Mouse (Mus musculus): ENCODE measurements around the gene Cap1. TPM values are rescaled to one million over a fixed set of nuclear protein-coding genes. Genes with fewer than 3 reads are reported as not detected.

Cap1 gene
- polyA plus RNA-seq, 1 experiment from 2014 or later = 34.7 TPM

DNA sequence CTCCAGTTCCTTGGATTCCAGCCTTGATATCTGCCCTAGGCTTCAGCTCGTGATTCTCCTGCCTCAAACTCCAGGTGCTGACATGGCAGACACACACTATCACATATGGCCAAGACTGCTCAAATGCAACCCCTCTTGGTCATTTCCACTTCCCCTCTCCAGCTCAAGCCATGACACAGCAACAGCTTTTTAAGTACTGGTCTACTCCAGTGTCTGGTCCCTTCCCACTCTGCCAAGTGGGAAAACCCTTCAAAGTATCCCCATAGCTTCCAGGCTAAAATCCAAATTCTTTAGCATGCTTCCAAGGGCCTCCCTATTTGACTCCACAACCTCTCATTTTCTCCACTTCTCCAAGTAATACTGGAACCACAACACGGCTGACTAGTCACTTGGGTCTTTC lies 1.8 kb downstream of the Cap1 start:
- H3K27ac ChIP-seq = no peak overlapping the region
- ATAC-seq (ENCODE audit: low FRiP score, low read depth) = no peak
- no peaks in the 10 kb centered on the region for H3K36me3 ChIP-seq
- no peak overlapping the region for H3K9ac ChIP-seq
- peaks cover 19% of the 10 kb centered on the region for H3K4me1 ChIP-seq
- H3K27me3 ChIP-seq (replicated peaks) = no peaks in the 10 kb centered on the region
- no peak overlapping the region for H3K4me3 ChIP-seq
- 86% methylated on average over 2 of the region's 2 CpGs for WGBS
- H3K9me3 ChIP-seq = no peaks in the 10 kb centered on the region
- H3K4me2 ChIP-seq (replicated peaks) = peak overlapping the region; percentile 70

DNA sequence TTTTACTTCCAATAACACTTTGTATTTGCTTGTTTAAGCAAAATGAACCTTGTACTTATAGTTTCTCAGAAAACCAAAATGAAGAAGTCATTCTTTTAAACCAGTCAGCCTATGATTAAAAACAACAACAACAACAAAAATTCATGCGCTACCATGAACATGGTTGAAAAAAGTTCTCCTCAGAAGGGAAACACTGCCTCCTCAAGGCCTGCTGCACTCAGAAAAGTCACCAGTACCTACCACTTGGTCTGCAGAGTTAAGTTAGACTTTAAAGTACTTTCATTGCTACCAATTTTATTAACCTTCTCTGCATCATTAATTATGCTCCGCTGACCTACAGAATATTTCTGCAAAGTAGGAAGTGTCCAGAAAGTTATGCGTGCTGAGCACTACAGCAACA lies 2.6 kb downstream of the Cap1 start:
- Histone ChIP-seq H3K4me2 (replicated peaks) (no peak overlapping the region), H3K9ac (no peak overlapping the region), H3K27me3 (replicated peaks) (no peaks in the 10 kb centered on the region), H3K4me3 (no peak overlapping the region), H3K36me3 (no peaks in the 10 kb centered on the region), H3K9me3 (no peaks in the 10 kb centered on the region), H3K4me1 (peaks cover 19% of the 10 kb centered on the region), H3K27ac (no peak overlapping the region)
- ATAC-seq (ENCODE audit: low FRiP score, low read depth) = no peak
- WGBS = 93% methylated on average over 3 of the region's 3 CpGs

GRCm38 (mm10) chr4:122882544-122882943 lies 3.3 kb downstream of the Cap1 start:
- peaks cover 19% of the 10 kb centered on the region for H3K4me1 ChIP-seq
- H3K4me3 ChIP-seq = no peak overlapping the region
- H3K9me3 ChIP-seq = no peaks in the 10 kb centered on the region
- H3K27ac ChIP-seq = no peak overlapping the region
- no peak overlapping the region for H3K9ac ChIP-seq
- ATAC-seq (ENCODE audit: low FRiP score, low read depth) = no peak
- no peaks in the 10 kb centered on the region for H3K27me3 ChIP-seq (replicated peaks)
- no peak overlapping the region for H3K4me2 ChIP-seq (replicated peaks)
- 84% methylated on average over 3 of the region's 3 CpGs for WGBS
- no peaks in the 10 kb centered on the region for H3K36me3 ChIP-seq

GRCm38 (mm10) chr4:122878333-122879070 lies 7.4 kb downstream of the Cap1 start:
- Histone ChIP-seq H3K9me3 (no peaks in the 10 kb centered on the region), H3K9ac (no peak overlapping the region), H3K4me1 (peaks cover 3% of the 10 kb centered on the region; the same call in 1 of the 2 replicates), H3K4me2 (replicated peaks) (no peak overlapping the region), H3K27ac (no peak overlapping the region), H3K36me3 (no peaks in the 10 kb centered on the region), H3K27me3 (replicated peaks) (no peaks in the 10 kb centered on the region), H3K4me3 (no peak overlapping the region)
- ATAC-seq (ENCODE audit: low FRiP score, low read depth) = no peak
- WGBS = 95% methylated on average over 2 of the region's 2 CpGs

- no peaks in the 10 kb centered on the region for H3K4me1 ChIP-seq
- no peak for ATAC-seq (ENCODE audit: low FRiP score, low read depth)
- peaks cover 32% of the 10 kb centered on the region for H3K36me3 ChIP-seq
- no peak overlapping the region for H3K9ac ChIP-seq
- no peaks in the 10 kb centered on the region for H3K27me3 ChIP-seq (replicated peaks)
- H3K4me2 ChIP-seq (replicated peaks) = no peak overlapping the region
- H3K9me3 ChIP-seq = no peaks in the 10 kb centered on the region
- H3K27ac ChIP-seq = no peak overlapping the region
- no peak overlapping the region for H3K4me3 ChIP-seq
- 91% methylated on average over 4 of the region's 4 CpGs for WGBS
Observed at GRCm38 (mm10) chr4:122873512-122873911, 12.3 kb downstream of the Cap1 start.

- ATAC-seq (ENCODE audit: low FRiP score, low read depth) = no peak
- Histone ChIP-seq H3K9me3 (no peaks in the 10 kb centered on the region), H3K4me1 (no peaks in the 10 kb centered on the region), H3K4me2 (replicated peaks) (no peak overlapping the region), H3K9ac (no peak overlapping the region), H3K36me3 (peaks cover 36% of the 10 kb centered on the region), H3K27me3 (replicated peaks) (no peaks in the 10 kb centered on the region), H3K27ac (no peak overlapping the region), H3K4me3 (no peak overlapping the region)
- WGBS = 85% methylated on average over 5 of the region's 5 CpGs
Observed at GRCm38 (mm10) chr4:122873003-122873402, 12.9 kb downstream of the Cap1 start.

- H3K9me3 ChIP-seq = no peaks in the 10 kb centered on the region
- 85% methylated on average over 2 of the region's 2 CpGs for WGBS
- peaks cover 40% of the 10 kb centered on the region for H3K36me3 ChIP-seq
- H3K4me3 ChIP-seq = no peak overlapping the region
- H3K4me2 ChIP-seq (replicated peaks) = no peak overlapping the region
- ATAC-seq (ENCODE audit: low FRiP score, low read depth) = no peak
- H3K27me3 ChIP-seq (replicated peaks) = no peaks in the 10 kb centered on the region
- H3K9ac ChIP-seq = no peak overlapping the region
- no peaks in the 10 kb centered on the region for H3K4me1 ChIP-seq
- no peak overlapping the region for H3K27ac ChIP-seq
Observed at GRCm38 (mm10) chr4:122871989-122872388, 13.9 kb downstream of the Cap1 start.

- no peak overlapping the region for H3K9ac ChIP-seq
- H3K27me3 ChIP-seq (replicated peaks) = no peaks in the 10 kb centered on the region
- no peaks in the 10 kb centered on the region for H3K4me1 ChIP-seq
- no peak for ATAC-seq (ENCODE audit: low FRiP score, low read depth)
- H3K4me3 ChIP-seq = no peak overlapping the region
- WGBS = 92% methylated on average over 11 of the region's 11 CpGs
- no peak overlapping the region for H3K27ac ChIP-seq
- H3K36me3 ChIP-seq = peaks cover 44% of the 10 kb centered on the region
- no peaks in the 10 kb centered on the region for H3K9me3 ChIP-seq
- H3K4me2 ChIP-seq (replicated peaks) = no peak overlapping the region
Observed at GRCm38 (mm10) chr4:122871269-122871668, 14.6 kb downstream of the Cap1 start.

DNA sequence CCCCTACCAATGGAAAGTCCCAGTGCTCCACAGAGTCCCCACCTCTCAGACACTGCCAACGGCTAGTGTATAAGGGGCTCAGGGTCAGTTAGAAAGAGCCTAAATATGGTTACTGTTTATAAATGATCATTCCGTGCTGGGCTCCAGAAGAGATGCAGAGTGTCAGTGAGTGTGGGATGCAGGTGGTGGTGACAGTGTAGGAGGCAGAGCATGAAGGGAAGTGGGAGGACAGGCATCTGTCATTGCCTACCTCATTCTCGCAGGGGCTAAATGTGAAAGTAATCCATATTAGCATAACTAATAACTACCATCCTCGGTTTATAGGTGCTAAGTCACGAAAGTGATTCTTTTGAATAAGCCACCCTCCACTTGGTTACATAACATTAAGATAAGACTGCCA lies 15.1 kb downstream of the Cap1 start:
- no peak overlapping the region for H3K4me3 ChIP-seq
- no peaks in the 10 kb centered on the region for H3K9me3 ChIP-seq
- H3K9ac ChIP-seq = no peak overlapping the region
- peaks cover 49% of the 10 kb centered on the region for H3K36me3 ChIP-seq
- H3K27ac ChIP-seq = no peak overlapping the region
- 89% methylated on average over 5 of the region's 5 CpGs for WGBS
- no peak overlapping the region for H3K4me2 ChIP-seq (replicated peaks)
- ATAC-seq (ENCODE audit: low FRiP score, low read depth) = no peak
- no peaks in the 10 kb centered on the region for H3K4me1 ChIP-seq
- H3K27me3 ChIP-seq (replicated peaks) = no peaks in the 10 kb centered on the region

DNA sequence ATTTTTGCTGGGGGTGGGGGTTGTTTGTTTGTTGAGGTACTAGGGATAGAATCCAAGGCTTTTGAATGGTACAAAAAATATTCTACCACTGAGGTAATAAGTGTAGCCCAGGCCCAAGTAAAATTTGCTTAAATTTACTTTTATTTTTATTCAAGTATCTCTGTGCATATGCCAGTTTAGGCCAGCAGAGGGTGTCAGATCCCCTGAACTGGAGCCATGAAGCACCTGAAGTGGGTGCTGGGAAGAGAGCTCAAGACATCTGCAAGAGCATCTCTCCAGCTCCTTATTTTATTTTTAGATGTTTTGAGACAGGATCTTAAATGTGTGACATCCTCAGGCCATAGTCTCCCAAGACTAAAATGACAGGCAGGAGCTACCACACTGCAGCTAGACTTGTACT lies 15.8 kb downstream of the Cap1 start:
- H3K27ac ChIP-seq = no peak overlapping the region
- no peak overlapping the region for H3K4me2 ChIP-seq (replicated peaks)
- H3K9me3 ChIP-seq = no peaks in the 10 kb centered on the region
- no peaks in the 10 kb centered on the region for H3K4me1 ChIP-seq
- H3K4me3 ChIP-seq = no peak overlapping the region
- peaks cover 56% of the 10 kb centered on the region for H3K36me3 ChIP-seq
- ATAC-seq (ENCODE audit: low FRiP score, low read depth) = no peak
- H3K27me3 ChIP-seq (replicated peaks) = no peaks in the 10 kb centered on the region
- no peak overlapping the region for H3K9ac ChIP-seq

- no peaks in the 10 kb centered on the region for H3K9me3 ChIP-seq
- no peak overlapping the region for H3K4me3 ChIP-seq
- peaks cover 76% of the 10 kb centered on the region for H3K36me3 ChIP-seq
- 95% methylated on average over 1 of the region's 1 CpGs for WGBS
- no peak overlapping the region for H3K4me2 ChIP-seq (replicated peaks)
- no peak overlapping the region for H3K9ac ChIP-seq
- no peaks in the 10 kb centered on the region for H3K27me3 ChIP-seq (replicated peaks)
- no peaks in the 10 kb centered on the region for H3K4me1 ChIP-seq
- H3K27ac ChIP-seq = no peak overlapping the region
- ATAC-seq (ENCODE audit: low FRiP score, low read depth) = no peak
Observed at GRCm38 (mm10) chr4:122868041-122868440, 17.8 kb downstream of the Cap1 start.

GRCm38 (mm10) chr4:122861836-122862235 lies 24.0 kb downstream of the Cap1 start:
- H3K27ac ChIP-seq = no peak overlapping the region
- ATAC-seq (ENCODE audit: low FRiP score, low read depth) = no peak
- no peaks in the 10 kb centered on the region for H3K27me3 ChIP-seq (replicated peaks)
- 98% methylated on average over 4 of the region's 4 CpGs for WGBS
- H3K9ac ChIP-seq = no peak overlapping the region
- H3K4me1 ChIP-seq = no peaks in the 10 kb centered on the region
- H3K4me2 ChIP-seq (replicated peaks) = no peak overlapping the region
- H3K9me3 ChIP-seq = no peaks in the 10 kb centered on the region
- peaks cover 86% of the 10 kb centered on the region for H3K36me3 ChIP-seq
- no peak overlapping the region for H3K4me3 ChIP-seq

DNA sequence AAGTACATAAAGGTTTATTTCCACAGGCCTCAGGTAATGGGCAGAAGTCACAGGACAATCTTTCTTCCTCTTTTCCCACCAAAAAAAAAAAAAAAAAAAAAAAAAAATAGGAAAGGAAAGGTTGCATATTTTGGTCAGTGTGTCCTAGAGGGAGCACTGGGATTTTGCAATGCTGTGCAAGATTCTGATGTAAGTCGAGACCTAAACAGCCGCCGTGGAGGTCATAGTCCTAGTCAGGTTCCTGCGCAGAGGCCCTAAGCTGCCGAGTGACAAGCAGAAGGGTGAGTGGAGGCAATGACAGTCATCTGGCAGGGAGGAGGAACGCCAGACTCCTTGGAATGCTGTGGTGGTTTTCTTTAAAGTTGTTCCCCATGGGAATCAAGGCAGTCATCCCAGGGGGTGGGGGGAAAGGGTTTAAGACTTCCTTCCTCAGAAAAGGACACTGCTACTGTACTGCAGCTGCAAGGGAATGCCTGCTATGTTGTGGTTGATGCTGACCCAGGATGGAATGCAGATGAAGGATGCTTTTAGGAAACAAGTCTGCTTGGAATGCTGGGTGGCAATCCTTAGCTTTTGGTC lies 26.7 kb downstream of the Cap1 start:
- H3K4me3 ChIP-seq = no peak overlapping the region
- peaks cover 86% of the 10 kb centered on the region for H3K36me3 ChIP-seq
- WGBS = 86% methylated on average over 6 of the region's 6 CpGs
- no peak overlapping the region for H3K4me2 ChIP-seq (replicated peaks)
- H3K27ac ChIP-seq = no peak overlapping the region
- no peaks in the 10 kb centered on the region for H3K4me1 ChIP-seq
- ATAC-seq (ENCODE audit: low FRiP score, low read depth) = no peak
- H3K9me3 ChIP-seq = no peaks in the 10 kb centered on the region
- H3K9ac ChIP-seq = no peak overlapping the region
- no peaks in the 10 kb centered on the region for H3K27me3 ChIP-seq (replicated peaks)
